Mouse (Mus musculus): ENCODE results near the gene Acad11. TPM values are rescaled to one million over a fixed set of nuclear protein-coding genes. Genes with fewer than 3 reads are reported as not detected.

Gene Acad11
- polyA plus RNA-seq, 1 experiment = 24.3 TPM

DNA sequence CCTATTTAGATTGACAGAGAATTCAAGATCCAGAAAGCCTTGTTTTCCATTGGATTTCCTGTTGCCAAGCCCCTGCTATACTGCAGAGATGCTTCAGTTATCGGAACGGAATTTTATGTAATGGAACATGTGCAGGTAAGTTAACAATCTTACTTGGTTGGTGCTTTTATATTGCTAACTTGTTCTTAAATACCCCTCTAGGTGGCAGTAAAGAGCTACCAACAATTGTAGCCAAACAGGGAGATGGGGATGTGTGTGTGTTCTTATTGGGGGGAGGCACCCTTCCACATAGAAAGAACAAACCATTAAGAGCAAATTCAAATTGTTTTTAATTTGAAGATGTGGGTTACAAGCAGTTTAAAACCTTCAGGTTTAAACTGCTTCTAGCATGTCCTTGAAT, 12.6 kb downstream of the Acad11 start:
- H3K4me3 ChIP-seq (replicated peaks; ENCODE audit: extremely low read depth, low read depth, low read length) = no peak overlapping the region
- 76% methylated on average over 2 of the region's 2 CpGs for WGBS
- no peak for DNase-seq
- TF ChIP-seq CTCF (IDR thresholded peaks at IDR 0.05; ENCODE audit: insufficient read depth, low read length) = no peak
- no peaks in the 10 kb centered on the region for H3K4me1 ChIP-seq (ENCODE audit: control insufficient read depth, insufficient read depth, low read length)

DNA sequence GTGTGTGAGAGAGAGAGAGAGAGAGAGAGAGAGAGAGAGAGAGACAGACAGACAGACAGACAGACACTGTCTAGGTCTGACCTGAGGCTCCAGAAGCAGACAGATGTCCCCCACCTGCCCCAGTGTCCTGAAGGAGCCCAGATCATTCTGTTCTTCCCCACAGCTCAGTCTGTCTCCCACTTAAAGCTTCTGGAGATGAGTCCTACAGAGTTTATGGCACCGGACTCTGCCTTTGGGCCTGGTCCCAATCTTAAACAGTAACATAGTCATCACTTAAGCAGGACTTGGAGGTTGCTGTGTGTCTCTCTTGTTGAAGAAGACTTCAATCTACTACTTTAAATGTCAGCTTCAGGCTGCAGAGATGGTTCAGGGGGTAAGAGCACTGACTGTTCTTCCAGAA, 15.6 kb downstream of the Acad11 start:
- WGBS = 86% methylated on average over 1 of the region's 1 CpGs
- DNase-seq = no peak
- Histone ChIP-seq H3K4me3 (replicated peaks; ENCODE audit: extremely low read depth, low read depth, low read length) (no peak overlapping the region), H3K4me1 (ENCODE audit: control insufficient read depth, insufficient read depth, low read length) (no peaks in the 10 kb centered on the region)
- TF ChIP-seq CTCF (IDR thresholded peaks at IDR 0.05; ENCODE audit: insufficient read depth, low read length) (no peak), POLR2A (IDR thresholded peaks at IDR 0.05; ENCODE audit: borderline replicate concordance, extremely low read depth, low read depth, low read length) (no peak)

DNA sequence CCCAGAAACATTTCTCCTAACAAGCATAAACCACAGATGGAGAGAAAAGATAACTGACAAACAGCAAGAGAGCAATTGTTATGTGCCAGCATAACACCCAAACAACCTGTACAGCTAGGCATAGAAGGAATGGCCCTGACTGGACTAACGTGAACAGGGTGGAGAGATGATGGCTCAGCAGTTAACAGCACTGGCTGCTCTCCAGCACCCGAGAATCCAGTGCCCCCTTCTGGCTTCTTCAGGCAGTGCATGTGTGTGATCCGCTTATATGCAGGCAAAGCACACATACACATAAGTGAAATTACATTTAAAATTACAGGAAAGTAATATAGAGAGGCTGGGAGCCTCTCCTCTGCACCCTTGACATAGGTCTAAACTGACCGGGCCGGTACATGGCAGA, 16.2 kb downstream of the Acad11 start:
- peak; percentile 66 for TF ChIP-seq CTCF (IDR thresholded peaks at IDR 0.05; ENCODE audit: insufficient read depth, low read length)
- no peak for TF ChIP-seq POLR2A (IDR thresholded peaks at IDR 0.05; ENCODE audit: borderline replicate concordance, extremely low read depth, low read depth, low read length)
- 48% methylated on average over 5 of the region's 5 CpGs for WGBS
- H3K4me1 ChIP-seq (ENCODE audit: control insufficient read depth, insufficient read depth, low read length) = no peaks in the 10 kb centered on the region
- no peak overlapping the region for H3K4me3 ChIP-seq (replicated peaks; ENCODE audit: extremely low read depth, low read depth, low read length)
- peak; percentile 49 for DNase-seq

DNA sequence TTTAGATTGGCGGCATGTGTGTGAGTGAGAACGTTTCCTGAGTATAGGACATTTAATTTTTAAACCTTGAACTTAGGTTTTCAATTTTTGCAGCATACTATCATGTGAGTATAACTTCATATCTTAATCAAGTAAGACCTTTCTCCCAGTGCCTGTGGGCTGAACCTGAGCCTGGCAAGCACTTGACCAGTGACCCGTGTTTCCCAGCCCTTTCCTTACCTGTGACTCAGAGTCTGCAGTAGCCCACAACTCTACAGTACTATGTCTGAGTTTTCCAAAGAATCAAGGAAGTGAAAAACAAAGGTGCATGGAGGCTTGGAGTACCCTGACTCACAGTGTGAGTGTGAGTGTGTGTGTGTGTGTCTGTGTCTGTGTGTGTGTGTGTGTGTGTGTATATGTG, 16.9 kb downstream of the Acad11 start:
- TF ChIP-seq POLR2A (IDR thresholded peaks at IDR 0.05; ENCODE audit: borderline replicate concordance, extremely low read depth, low read depth, low read length) (no peak), CTCF (IDR thresholded peaks at IDR 0.05; ENCODE audit: insufficient read depth, low read length) (no peak)
- DNase-seq = no peak
- no peak overlapping the region for H3K4me3 ChIP-seq (replicated peaks; ENCODE audit: extremely low read depth, low read depth, low read length)
- 66% methylated on average over 3 of the region's 3 CpGs for WGBS
- no peaks in the 10 kb centered on the region for H3K4me1 ChIP-seq (ENCODE audit: control insufficient read depth, insufficient read depth, low read length)

DNA sequence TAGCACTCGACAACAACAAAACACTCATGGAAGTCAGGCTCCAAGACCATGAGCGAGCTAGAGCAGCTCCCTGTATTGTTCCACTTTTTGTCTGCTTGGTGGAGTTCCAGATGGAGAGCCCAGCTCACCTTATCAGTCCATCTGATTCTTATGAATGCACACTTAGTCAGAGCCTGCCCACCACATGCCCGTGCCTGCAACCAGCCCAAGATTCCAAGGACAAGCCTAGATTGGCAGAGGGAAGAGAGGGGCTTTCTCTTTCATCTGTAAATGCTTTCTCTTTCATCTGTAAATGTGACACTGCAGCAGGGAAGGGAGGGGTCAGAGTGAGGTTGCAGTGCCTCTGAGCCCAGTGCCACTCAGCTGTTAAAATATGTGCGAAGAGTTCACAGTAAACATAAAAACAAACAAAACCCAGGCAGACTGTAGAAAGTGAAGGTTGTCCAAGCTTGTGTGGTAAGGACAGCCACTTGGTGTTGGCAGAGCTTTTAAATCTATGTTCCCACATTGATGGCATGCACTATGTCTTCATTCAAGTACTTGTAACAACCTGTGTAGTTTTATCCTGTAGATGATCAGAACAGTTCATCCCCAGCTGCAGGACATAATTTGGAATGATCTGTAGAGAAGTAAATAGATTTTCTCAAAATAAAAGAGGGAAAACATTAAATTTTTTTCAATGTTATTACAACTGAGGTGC, 22.7 kb downstream of the Acad11 start:
- DNase-seq = no peak
- no peak overlapping the region for H3K4me3 ChIP-seq (replicated peaks; ENCODE audit: extremely low read depth, low read depth, low read length)
- H3K4me1 ChIP-seq (ENCODE audit: control insufficient read depth, insufficient read depth, low read length) = peaks cover 16% of the 10 kb centered on the region
- TF ChIP-seq CTCF (IDR thresholded peaks at IDR 0.05; ENCODE audit: insufficient read depth, low read length) (no peak), POLR2A (IDR thresholded peaks at IDR 0.05; ENCODE audit: borderline replicate concordance, extremely low read depth, low read depth, low read length) (no peak)
- 46% methylated on average over 4 of the region's 4 CpGs for WGBS

DNA sequence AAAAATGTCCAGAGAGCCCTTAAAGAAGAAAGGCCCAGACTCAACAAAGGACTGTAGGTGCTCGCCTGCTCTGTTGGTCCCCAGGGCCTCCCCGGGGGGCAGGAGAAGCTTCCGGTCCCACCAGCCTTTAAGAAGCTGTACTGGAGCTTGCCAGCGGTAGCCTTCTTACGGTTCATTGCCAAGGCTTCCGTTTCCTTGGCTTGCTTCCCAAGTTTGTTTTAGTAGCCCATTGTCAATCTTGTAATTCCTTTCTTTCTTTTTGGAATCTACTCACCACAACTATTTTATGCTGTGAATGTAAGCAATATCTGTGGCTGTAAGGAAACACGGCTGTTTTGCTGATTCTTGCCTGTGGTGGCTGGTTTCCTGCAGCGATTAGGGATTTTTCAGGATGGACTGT, 25.4 kb downstream of the Acad11 start:
- DNase-seq = peak; percentile 36
- WGBS = 24% methylated on average over 8 of the region's 8 CpGs
- no peak overlapping the region for H3K4me3 ChIP-seq (replicated peaks; ENCODE audit: extremely low read depth, low read depth, low read length)
- peaks cover 16% of the 10 kb centered on the region for H3K4me1 ChIP-seq (ENCODE audit: control insufficient read depth, insufficient read depth, low read length)
- TF ChIP-seq POLR2A (IDR thresholded peaks at IDR 0.05; ENCODE audit: borderline replicate concordance, extremely low read depth, low read depth, low read length) (no peak), CTCF (IDR thresholded peaks at IDR 0.05; ENCODE audit: insufficient read depth, low read length) (no peak)

DNA sequence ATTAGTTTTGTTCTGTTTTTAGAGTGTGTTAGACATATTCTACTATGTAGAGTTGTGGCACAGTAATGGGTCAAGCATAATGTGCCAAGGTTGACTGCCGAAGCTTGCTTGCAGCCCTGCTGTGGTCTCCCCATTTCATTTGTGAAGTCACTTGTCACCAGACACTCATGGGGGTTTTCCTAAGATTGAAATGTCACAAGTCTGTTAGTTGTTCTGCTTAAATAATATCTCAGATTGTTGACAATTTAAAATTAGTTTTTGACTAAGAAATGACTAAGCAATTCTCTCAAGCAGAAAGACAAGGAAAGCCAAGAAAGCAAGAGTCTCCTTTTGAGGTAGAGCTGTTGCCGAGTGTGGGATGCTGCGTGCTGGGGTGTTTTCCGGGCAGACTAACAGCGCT, 29.8 kb downstream of the Acad11 start:
- Histone ChIP-seq H3K4me1 (ENCODE audit: control insufficient read depth, insufficient read depth, low read length) (peaks cover 9% of the 10 kb centered on the region; the same call in 1 of the 2 replicates), H3K4me3 (replicated peaks; ENCODE audit: extremely low read depth, low read depth, low read length) (no peak overlapping the region)
- no peak for DNase-seq
- TF ChIP-seq CTCF (IDR thresholded peaks at IDR 0.05; ENCODE audit: insufficient read depth, low read length) (no peak), POLR2A (IDR thresholded peaks at IDR 0.05; ENCODE audit: borderline replicate concordance, extremely low read depth, low read depth, low read length) (no peak)
- WGBS = 94% methylated on average over 5 of the region's 5 CpGs

DNA sequence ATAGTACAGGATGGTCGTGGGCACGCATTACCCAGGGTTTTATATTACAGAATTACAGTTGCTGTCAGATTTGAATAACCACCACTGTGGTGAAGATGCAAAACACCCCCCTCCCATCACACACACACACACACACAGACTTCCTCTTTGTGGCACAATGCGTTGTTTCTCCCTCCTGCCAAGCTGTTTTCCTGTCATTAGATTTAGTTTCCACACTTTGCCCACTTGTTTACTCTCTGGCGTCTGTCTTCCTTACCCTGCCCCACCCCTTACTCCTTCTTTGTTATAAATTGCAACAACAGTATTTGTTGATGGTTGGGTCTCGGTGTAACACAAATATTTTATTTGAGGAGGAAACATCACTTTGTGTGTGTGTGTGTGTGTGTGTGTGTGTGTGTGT, 35.1 kb downstream of the Acad11 start:
- TF ChIP-seq POLR2A (IDR thresholded peaks at IDR 0.05; ENCODE audit: borderline replicate concordance, extremely low read depth, low read depth, low read length) (no peak), CTCF (IDR thresholded peaks at IDR 0.05; ENCODE audit: insufficient read depth, low read length) (no peak)
- Histone ChIP-seq H3K4me1 (ENCODE audit: control insufficient read depth, insufficient read depth, low read length) (peaks cover 3% of the 10 kb centered on the region), H3K4me3 (replicated peaks; ENCODE audit: extremely low read depth, low read depth, low read length) (no peak overlapping the region)
- no peak for DNase-seq
- WGBS = 29% methylated on average over 5 of the region's 5 CpGs

DNA sequence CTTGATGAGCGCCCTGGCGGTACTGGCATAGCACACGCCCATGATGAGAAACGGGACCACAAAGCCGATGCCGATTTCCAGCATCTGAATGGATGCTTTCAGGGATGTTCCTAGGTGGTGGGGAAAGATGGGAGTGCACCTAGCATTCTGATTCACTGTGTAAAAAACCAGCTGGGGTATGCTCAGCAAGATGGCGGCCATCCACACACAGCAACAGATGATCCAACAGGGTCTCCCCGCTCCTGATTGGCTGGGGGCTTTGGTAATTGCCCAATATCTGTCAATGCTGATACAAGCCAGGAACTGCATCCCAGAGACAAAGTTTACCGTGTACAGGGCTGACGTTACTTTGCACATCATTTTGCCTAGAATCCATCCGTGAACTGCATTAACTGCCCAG, 35.9 kb downstream of the Acad11 start:
- WGBS = 94% methylated on average over 11 of the region's 11 CpGs

DNA sequence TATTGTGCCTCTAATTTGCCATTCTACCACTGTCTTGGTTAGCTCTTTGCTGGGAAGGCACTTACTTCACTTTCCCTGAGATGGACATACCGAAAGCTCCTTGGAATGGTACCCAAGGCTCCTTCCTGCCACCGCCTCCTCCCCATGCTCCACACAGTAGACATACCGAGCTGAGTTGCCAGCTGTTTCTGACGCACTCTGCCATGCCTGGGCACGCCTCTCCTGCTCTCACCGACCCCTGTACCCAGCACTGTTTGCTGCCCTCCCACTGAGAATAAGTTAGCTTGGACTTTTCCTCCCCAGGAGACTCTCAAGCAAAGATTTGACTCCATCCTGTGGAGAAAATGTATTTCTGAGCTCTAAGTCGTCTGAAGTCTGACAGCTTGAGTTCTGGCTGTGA, 37.6 kb downstream of the Acad11 start:
- no peak for DNase-seq
- 46% methylated on average over 7 of the region's 7 CpGs for WGBS
- Histone ChIP-seq H3K4me1 (ENCODE audit: control insufficient read depth, insufficient read depth, low read length) (peaks cover 3% of the 10 kb centered on the region), H3K4me3 (replicated peaks; ENCODE audit: extremely low read depth, low read depth, low read length) (peak overlapping the region; percentile 44)
- TF ChIP-seq CTCF (IDR thresholded peaks at IDR 0.05; ENCODE audit: insufficient read depth, low read length) = no peak
- peak; percentile 8; the same call in 1 of the 2 replicates for TF ChIP-seq POLR2A (IDR thresholded peaks at IDR 0.05; ENCODE audit: borderline replicate concordance, extremely low read depth, low read depth, low read length)

More for the DNA sequence above, 35.9 kb downstream of the Acad11 start:
- Histone ChIP-seq H3K4me3 (replicated peaks; ENCODE audit: extremely low read depth, low read depth, low read length) (no peak overlapping the region), H3K4me1 (ENCODE audit: control insufficient read depth, insufficient read depth, low read length) (peaks cover 3% of the 10 kb centered on the region)
- DNase-seq = no peak
- no peak for TF ChIP-seq CTCF (IDR thresholded peaks at IDR 0.05; ENCODE audit: insufficient read depth, low read length)
- no peak for TF ChIP-seq POLR2A (IDR thresholded peaks at IDR 0.05; ENCODE audit: borderline replicate concordance, extremely low read depth, low read depth, low read length)

Data from lung, adult 2 months (tissue).